Mouse (Mus musculus): ENCODE data around the gene Gm20431.

Gm20431 gene

DNA sequence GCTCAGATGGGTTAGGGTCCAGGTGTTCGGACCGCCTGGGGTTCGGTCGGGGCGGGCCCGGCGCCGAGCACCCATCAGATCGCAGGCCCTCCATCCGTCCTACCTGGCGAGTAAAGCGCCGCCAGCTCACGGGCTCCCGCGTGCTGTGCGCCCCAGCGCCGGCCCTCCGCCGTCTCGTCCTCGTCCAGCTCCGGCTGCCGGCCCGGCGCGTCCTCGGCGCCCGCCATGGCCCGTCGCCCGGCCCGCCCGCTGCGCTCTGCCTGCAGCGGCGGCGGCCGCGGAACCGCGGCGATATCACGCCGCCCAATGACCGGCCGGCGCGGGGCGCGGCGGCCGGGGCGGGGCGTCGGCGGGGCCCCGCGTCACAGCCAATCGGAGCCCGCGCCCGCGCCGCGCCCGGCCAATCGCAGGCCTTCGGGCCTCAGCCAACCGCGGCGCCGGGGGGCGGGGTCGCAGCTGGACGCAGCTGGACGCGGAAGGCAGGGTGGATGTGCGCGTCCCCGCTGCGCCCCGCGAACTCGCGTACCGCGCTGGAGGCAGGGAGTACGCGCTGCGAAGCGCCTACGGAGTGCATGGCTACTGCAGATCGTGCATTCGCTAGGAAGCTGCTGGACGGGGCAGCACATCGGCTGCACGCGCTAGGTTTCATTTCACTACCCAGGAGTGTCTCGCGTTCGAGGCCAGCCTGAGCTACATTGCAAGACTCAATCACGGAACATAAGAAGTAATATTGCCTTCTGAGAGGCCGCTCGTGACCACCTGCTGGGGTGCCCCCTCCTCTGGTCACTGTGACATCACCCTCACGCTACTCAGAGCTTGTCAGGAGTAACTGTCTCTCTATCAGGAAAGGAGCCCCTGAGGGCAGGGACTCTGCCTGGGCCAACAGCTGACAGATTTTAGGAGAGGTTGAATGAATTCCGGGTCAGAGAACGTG, at the start of gene Gm20431:
Gene Gm20431, minus strand, starts transcription at position 227 of the 934 bp plus-strand sequence.
- no peak for TF ChIP-seq GATA4 (IDR thresholded peaks at IDR 0.05; ENCODE audit: insufficient replicate concordance, low read length)

DNA sequence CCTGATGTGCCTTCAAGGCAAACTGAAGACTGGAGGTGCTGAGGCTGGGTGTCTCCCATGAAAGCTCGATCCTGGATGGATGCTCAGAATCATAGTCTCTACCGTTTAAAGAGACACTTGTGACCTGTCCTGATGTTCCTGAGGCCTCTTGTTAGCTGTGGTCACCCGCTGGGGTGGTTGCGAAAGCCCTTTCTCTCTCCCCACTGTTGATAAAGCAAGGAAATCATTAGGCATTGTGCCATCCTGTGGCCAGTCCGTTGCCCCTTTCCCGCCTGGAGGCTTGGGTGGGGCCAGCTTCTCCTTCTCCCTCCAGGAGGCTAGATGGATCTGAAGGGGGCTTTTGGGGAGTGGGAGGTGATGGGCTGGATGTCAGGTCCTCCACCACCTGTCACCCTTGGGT, 49.3 kb upstream of the Gm20431 start:
- TF ChIP-seq GATA4 (IDR thresholded peaks at IDR 0.05; ENCODE audit: insufficient replicate concordance, low read length), result no peak

DNA sequence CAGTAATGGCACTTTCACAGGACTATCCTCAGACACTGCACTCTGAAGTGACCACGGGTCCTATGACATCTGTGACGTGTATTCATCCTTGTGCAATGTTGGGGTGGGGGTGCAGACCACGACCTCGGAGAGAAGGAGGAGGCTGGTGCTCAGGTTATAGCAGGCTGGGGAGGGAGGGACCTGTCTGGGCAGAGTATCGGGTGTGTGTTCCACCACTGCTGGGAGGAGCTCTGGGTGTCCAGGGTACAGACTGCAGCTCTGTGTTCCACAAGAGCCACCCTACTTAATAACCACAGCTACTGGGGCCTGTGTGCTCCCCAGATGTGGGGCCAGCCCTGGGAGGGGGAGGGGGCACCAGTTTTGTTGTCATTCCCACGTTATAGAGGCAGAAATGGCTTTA, 48.7 kb upstream of the Gm20431 start:
- no peak for TF ChIP-seq GATA4 (IDR thresholded peaks at IDR 0.05; ENCODE audit: insufficient replicate concordance, low read length)

DNA sequence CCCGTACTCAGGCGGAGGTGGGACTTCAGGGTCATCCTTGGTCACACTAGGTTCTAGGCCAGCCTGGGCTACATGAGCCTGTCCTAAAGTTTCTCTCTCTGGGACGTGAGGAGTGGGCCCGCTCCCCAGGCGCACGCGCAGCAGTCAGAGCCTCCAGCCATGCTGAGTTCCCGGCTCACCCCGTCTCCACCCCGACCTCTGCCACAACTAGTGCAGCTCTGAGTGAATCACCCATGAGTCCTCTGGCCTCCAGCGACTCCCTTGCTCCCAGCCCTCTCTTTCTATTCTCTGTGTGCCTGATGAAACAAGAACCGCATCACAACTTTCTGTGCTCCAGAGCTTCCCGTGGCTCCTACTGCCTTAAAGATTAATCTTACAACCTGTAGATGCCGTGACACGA, 47.1 kb upstream of the Gm20431 start:
- no peak for TF ChIP-seq GATA4 (IDR thresholded peaks at IDR 0.05; ENCODE audit: insufficient replicate concordance, low read length)

DNA sequence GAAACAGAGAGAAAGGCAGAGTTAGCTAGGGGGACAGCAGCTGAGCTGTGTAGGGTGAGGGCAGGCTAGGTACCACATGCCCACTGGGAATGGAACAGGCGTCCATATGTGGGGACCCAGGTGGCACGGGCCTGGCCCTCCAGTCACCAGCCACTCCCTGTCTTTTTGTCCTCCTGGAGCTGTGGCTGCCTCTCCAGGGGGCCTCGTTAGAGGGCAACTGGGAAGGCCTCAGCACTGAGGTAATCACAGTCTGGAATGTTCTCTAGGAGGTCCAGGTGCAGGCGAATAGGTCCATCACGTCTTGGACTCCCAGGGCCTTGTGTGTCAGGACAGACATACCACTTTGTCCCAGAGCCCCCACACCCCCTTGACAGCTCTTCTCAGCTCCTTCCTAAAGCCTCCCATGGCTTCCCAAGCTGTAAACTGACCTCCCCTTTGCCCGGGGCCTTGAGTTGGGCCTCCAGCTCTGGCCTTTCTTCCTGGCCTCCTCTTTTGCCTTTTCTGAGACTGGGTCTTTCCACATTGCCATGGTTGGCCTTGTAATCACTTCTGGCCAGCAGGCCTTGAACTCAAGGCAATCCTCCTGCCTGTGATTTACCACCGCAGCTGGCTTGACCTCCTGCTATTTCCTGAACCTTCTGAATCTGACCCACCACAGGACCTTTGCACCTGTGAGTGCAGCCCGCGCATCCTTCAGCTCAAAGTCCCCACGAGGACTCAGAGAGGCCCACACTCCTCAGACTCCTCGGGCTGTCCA, 45.1 kb upstream of the Gm20431 start:
- no peak for TF ChIP-seq GATA4 (IDR thresholded peaks at IDR 0.05; ENCODE audit: insufficient replicate concordance, low read length)

DNA sequence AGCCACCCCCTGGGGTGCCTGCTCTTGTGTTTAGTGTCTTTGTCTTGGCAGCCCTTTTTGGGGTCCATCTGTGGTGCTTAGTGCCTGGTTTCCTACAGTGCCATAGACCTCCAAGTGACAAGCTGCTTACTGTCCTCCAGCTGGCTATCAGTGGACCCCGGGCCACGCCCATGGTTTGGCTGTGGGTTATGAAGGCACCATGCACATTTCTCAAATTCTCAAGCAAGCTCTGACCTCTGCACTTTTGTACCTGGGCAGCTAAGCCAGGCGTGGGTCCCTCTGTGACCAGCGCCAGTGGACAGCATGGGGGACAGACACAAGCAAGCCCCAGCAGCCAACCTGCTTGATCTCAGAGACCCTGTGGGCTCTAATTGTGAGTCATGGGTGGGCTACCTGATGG, 43.1 kb upstream of the Gm20431 start:
- no peak for TF ChIP-seq GATA4 (IDR thresholded peaks at IDR 0.05; ENCODE audit: insufficient replicate concordance, low read length)

DNA sequence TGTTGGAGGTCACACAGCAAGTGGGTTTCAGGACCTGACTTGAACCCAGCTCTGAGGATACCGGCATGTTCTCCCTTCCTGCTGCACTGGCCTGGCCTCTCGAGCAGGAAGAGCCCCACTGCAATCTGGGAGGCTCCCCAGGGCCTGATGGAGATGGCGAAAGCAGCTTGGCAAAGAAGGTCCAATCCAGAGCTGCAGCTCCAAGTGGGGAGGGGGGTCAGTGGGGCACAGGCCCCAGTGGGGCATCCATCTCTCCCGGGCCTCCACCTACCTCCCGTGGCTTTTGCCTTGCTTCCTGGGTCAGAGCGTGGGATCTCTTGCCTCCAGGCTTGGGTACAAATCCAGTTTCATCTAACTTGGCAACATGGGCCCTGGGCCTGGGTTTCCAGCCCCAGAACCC, 40.8 kb upstream of the Gm20431 start:
- TF ChIP-seq GATA4 (IDR thresholded peaks at IDR 0.05; ENCODE audit: insufficient replicate concordance, low read length), result no peak

DNA sequence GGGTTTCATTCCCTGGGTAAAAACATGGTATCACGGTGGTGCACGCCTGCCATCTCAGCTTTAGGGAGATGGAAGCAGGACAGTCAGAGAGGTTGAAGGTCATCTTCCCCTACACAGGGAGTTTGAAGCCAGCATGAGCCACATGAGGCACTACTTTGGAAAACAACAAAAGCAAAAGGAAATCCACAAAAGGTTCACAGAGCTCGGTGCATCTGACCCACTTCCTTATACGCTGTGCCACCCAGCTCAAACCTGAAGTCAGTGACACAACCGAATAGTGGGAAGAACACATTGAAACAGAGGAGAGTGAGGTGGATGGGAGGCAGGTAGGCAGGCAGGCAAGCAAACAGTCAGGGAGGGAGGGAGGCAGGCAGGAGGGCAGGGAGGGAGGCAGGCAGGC, 40.2 kb upstream of the Gm20431 start:
- no peak for TF ChIP-seq GATA4 (IDR thresholded peaks at IDR 0.05; ENCODE audit: insufficient replicate concordance, low read length)

DNA sequence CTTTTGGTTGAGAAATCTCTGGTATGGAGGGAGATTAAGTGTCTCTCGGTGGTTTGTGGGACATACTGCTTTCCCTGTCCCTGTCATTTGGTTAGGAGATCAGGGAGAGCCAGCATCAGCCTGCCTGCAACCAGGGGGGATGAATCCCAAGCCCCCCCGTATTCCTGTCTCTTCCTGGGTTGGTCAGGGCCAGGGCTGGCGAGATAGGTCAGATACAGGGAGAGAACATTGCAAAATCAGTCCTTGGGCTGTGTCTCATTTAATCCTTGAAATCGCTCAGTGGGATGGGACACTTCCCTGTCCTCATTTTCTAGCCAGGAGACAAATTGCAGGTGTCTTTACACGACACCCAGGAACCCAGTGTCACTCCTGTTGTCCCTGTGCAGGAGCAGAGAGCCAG, 38.7 kb upstream of the Gm20431 start:
- no peak for TF ChIP-seq GATA4 (IDR thresholded peaks at IDR 0.05; ENCODE audit: insufficient replicate concordance, low read length)

DNA sequence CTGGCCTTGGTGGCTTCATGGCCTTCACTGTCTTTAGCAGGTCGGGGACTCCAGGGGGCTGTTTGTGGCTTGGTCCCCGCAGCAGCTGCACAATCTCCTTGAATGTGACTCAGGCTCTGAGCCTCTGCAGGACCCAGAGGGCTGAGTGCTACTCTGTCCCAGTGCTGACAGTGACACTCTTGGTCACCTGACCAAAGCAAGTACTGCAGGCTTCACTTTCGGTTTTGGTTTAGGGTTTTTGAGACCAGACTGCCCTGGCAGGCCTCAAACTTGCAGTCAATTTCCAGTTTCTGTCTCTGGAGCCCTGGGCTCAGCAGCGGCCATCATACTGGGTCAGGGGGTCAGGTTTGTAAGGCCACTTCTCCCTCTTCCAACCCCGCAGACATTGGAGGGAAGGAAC, 36.6 kb upstream of the Gm20431 start:
- TF ChIP-seq GATA4 (IDR thresholded peaks at IDR 0.05; ENCODE audit: insufficient replicate concordance, low read length), result no peak; the same call in 1 of the 2 replicates

DNA sequence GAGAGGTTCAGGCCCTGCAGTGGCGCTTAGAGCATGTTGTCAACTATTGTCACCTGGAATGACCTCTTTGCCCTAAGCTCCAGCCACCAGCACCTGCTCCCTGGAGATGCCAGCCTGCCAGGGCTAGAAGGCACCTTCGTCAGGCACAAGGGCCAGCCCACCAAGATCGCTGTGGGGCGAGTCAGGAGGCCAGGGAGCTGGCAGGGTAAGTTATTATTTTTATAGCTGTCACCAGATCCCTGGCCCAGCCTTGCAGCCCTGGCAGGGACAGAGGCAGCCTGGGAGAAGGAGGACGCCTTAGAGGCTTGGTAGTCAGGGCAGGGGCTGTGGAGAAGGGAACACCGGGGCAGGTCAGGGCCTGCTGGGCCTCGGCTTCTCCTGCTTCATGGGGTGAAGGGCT, 34.8 kb upstream of the Gm20431 start:
- no peak for TF ChIP-seq GATA4 (IDR thresholded peaks at IDR 0.05; ENCODE audit: insufficient replicate concordance, low read length)

DNA sequence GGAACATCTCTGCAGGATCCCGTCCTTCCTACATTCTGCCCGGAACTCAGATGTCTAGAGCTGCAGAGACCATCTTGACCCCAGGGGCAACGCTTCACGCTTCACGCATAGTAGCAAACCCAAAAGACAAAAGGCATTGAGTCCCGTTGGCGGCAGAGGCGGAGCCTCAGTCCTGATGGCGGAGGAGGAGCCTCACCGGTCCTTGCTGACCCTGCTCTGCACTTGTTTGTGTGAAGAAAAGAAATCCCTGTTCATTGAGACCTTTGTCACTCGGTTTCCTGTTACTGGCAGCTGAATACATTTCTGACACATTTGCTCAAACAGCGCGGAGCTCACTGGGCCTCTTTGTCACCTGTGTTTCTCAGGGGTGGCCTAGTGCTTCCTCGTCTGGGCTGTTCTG, 34.2 kb upstream of the Gm20431 start:
- no peak for TF ChIP-seq GATA4 (IDR thresholded peaks at IDR 0.05; ENCODE audit: insufficient replicate concordance, low read length)

DNA sequence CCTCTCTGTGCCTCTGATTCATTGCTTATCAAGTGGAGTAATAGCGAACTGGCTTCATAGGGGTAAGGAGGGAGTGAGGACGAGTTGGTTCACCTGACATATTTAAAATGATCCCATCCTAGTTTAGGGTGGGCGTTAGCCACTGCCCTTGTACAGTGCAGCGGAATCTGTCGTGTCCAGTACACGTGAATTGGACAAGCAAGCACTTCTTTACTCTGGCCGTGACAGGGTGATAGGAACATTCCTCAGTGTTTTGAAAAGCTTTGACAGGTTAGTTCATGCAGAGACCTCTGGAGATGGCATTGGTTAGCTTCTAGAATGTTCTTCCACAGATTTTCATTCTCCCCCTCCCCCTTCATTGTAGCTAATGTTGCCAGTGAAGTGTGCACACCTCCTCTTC, 33.7 kb upstream of the Gm20431 start:
- TF ChIP-seq GATA4 (IDR thresholded peaks at IDR 0.05; ENCODE audit: insufficient replicate concordance, low read length), result no peak

DNA sequence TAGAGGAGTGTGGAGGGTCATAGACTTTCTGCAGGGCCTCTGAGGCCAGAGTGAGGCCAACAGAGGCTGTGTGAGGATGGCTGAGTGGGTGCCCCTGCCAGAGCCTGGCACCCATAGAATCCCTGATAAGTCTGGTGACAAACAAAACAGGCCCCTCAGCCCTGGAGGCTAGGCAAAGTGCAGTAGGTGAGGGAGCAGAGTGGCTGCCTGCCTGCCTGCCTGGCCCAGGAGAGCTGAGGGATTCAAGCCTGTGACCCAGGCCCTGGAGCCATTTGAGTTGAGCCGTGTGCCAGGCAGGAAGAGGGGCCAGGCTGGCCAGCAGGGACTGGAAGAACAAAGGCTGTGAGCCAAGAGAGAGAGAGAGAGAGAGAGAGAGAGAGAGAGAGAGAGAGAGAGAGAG, 32.9 kb upstream of the Gm20431 start:
- TF ChIP-seq GATA4 (IDR thresholded peaks at IDR 0.05; ENCODE audit: insufficient replicate concordance, low read length), result no peak

DNA sequence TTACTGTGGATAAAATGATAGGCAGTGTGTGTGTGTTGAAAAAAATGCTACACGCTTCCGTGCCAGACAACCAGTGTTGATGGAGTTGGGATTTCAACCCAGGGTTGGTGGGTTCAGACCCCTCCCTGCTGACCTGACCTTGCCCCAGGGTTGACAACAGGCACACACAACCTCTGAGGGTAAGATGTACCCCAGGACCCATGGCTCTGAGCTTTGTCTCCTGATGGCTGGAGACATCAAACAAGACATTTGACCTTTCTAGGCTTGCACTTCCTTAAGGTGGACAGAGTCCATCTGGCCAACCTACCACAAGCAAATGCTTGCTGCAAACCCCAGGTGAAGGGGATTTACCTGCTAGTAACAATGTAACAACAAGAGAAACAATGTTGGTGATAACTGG, 32.2 kb upstream of the Gm20431 start:
- TF ChIP-seq GATA4 (IDR thresholded peaks at IDR 0.05; ENCODE audit: insufficient replicate concordance, low read length), result no peak

DNA sequence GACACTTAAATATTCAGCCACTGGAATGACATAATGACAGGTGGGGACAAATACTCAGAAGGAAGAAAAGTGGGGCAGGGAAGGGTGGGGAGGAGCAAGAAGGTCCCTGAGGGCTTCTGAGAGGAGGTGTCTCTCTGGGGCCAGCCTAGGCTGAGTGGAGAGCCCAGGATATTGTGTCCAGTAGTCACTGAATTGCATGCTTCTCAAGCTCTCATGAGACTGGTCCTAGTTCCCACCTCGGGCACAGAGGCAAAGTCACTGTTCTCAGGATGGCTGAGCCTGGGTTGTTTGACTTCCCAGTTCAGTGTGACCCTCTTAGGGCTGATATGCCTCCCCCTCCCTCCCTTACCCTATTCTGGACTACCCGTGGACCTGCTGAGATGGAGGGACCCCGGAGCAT, 31.5 kb upstream of the Gm20431 start:
- no peak for TF ChIP-seq GATA4 (IDR thresholded peaks at IDR 0.05; ENCODE audit: insufficient replicate concordance, low read length)

Data from liver, adult (tissue).